Mouse (Mus musculus) central nervous system, embryonic 18 days (tissue): ENCODE data around the gene Vmn1r55. TPM values are rescaled to one million over a fixed set of nuclear protein-coding genes. Genes with fewer than 3 reads are reported as not detected.

Experiments
- polyA plus RNA-seq: library from polyadenylated mRNA; depleted of rRNA; stranded (reverse); fragments of >200 nt; gene quantifications from 2 replicates; pipeline ENCODE4 v1.2.3, GENCODE M21; 2012; rRNA removed

The Vmn1r55 gene
- not detected in 2 replicates for polyA plus RNA-seq

DNA sequence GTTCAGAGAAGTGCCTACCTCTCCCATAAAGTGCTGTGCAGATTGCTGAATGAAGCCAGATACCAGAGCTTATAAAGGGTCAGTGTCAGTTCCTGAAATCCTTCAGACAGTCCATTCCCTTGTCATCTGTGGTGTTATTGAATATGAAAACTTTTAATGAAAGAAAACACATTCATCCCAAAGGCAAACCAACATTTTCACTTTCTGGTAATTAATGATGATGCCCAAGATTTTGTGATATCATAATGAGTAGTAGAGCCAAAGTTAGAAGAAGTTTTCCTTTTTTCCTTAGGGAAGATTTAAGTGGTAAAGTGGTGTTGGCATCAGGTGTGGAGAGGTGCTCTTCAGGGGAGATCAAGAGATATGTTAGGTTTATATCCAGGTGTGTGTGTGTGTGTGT is at the start of gene Vmn1r55:
TSS of gene Vmn1r55 (minus strand) at position 101 of the 400 bp plus-strand sequence.

DNA sequence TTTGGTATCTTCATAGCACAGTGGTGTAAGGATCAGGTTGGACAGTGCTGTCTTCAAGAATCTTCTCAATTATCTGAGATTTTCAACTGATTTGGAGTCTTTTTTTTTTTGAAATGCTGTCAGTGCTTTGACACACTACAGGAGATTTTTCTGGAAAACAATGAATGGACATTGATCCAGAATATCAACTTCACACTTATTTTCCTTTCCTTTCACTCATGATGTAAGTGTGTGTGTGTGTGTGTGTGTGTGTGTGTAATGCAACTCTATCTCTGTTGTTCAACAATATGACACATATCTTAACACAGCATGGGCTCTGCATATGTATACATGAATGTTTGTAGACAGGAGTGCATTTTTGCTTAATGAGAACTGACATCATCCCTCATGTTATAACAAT is 47.2 kb upstream of the Vmn1r55 start, which contains the start of gene Vmn1r56:
TSS of gene Vmn1r56 (minus strand) at position 101 of the 400 bp plus-strand sequence.

DNA sequence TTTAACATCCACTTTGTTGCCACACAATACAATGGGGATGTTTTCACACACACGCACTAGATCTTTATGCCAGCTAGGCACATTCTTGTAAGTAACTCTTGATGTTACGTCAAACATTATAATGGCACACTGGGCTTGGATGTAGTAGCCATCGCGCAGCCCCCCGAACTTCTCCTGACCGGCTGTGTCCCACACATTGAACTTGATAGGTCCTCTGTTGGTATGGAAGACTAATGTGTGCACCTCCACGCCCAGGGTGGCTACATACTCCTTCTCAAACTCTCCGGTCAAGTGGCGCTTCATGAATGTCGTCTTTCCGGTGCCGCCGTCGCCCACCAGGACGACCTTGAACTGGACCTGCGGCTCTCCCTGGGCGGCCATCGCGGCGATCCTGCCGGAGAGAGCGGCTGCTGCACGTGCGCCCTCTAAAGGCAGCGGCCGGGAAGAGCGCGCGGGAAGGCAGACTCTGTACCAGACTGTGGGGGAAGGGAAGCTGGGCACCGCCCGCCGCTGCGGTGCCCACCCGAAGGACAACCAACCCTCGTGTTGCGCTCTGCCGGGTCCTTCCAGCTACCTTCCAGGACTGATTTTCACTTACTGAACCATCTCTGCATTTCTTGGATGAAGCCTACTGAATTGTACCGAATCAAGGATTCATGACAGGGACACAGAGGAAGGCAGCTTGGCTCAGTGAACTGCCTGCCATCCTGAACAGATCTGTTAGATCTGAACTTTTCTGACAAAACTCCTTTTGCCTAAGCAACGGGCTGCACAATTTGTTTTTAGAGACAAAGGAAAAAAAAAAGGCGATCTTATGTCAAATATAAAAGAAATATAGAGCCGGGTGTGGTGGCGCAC is 23.7 kb downstream of the Vmn1r55 start, which contains the start of gene Rasl2-9:
TSS of gene Rasl2-9 (minus strand) at position 402 of the 858 bp plus-strand sequence.

DNA sequence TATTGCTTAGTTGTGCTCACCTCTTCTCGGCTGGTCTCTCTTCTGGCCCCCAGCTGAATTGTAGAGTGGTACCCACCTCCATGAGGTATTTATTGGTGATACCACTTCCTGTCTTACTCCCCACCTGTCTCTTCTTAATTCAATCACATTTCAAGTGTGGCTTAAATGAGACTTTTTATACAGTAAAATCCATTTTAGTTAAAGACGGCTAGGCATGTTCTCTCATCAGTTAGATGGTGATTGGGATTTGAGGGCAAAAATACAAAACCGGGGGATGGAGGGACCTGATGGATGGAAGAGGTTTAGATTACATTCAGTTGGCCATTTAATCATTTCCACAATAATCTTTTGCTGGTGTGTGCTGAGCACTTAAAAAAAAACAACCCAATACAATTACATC is 32.6 kb downstream of the Vmn1r55 start, which contains the start of gene Rfpl4:
TSS of gene Rfpl4 (minus strand) at position 101 of the 400 bp plus-strand sequence.

DNA sequence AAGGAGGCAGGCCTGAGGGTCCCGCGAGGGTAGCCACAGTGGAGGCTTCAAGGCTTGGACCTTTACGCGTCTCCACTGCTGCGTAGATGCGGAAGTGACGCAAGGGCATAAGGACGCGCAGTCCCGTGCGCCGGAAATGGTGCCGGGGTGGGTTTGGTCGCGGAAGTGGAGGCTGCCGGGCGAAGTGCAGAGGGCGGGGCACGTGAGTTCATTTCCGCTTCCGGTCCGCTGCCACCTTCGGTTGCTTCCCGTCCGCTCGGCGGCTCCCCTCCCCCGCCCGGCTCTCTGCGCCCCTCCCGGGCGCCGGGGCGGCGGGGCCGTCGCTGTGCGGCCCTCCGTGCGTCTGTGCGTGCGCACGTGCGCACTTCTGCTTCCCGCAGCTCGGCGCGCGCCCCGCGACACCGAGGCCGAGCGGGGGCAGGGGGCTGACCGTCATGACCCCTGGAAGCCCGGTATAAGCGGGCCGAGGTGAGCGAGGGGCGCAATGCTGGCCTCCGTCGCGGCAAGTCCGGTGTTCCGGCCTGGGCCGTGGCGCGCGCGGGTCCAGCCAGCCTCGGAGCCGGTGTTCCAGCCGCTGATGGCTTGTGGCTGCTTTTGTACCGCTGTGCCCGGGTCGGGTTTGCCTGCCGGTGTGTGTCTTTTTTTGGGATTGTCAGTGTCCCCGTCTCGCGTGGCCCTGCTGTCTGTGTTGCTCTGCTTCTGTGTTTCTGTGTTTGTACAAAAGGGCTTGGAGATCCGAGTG is 69.3 kb downstream of the Vmn1r55 start, which contains the start of gene Epn1:
TSS of gene Epn1 (plus strand) at position 226 of the 742 bp plus-strand sequence.

Other genes starting within 250 kb of the Vmn1r55 start
- 0.89 and 1.0 TPM in 2 replicates for gene Gm36210, start 243.2 kb downstream of the Vmn1r55 start, polyA plus RNA-seq
- 8.0 and 9.8 TPM in 2 replicates for gene Zfp628, start 234.5 kb downstream of the Vmn1r55 start, polyA plus RNA-seq
- 34.3 and 37.0 TPM in 2 replicates for gene Nat14, start 227.6 kb downstream of the Vmn1r55 start, polyA plus RNA-seq
- 2.5 and 3.2 TPM in 2 replicates for gene Ssc5d, start 223.9 kb downstream of the Vmn1r55 start, polyA plus RNA-seq
- 0.12 and 0.23 TPM in 2 replicates for gene Sbk2, start 185.3 kb downstream of the Vmn1r55 start, polyA plus RNA-seq
- 1.9 and 2.0 TPM in 2 replicates for gene Sbk3, start 178.5 kb downstream of the Vmn1r55 start, polyA plus RNA-seq
- gene Zfp579, start 153.5 kb downstream of the Vmn1r55 start, polyA plus RNA-seq, result 83.5 and 95.4 TPM in 2 replicates
- gene Zfp524, start 135.3 kb downstream of the Vmn1r55 start, polyA plus RNA-seq, result 9.7 and 10.5 TPM in 2 replicates
- 30.6 and 33.0 TPM in 2 replicates for gene Fiz1, start 135.0 kb downstream of the Vmn1r55 start, polyA plus RNA-seq
- not detected in 2 replicates for gene Gm44973, start 134.2 kb downstream of the Vmn1r55 start, polyA plus RNA-seq
- gene Zfp865, start 129.3 kb downstream of the Vmn1r55 start, polyA plus RNA-seq, result 28.3 and 32.9 TPM in 2 replicates
- 70.7 and 72.2 TPM in 2 replicates for gene Ccdc106, start 129.1 kb downstream of the Vmn1r55 start, polyA plus RNA-seq
- not detected in 2 replicates for gene 4632433K11Rik, start 115.6 kb downstream of the Vmn1r55 start, polyA plus RNA-seq
- 5.8 and 7.8 TPM in 2 replicates for gene Zfp784, start 111.2 kb downstream of the Vmn1r55 start, polyA plus RNA-seq
- gene Zfp580, start 98.1 kb downstream of the Vmn1r55 start, polyA plus RNA-seq, result 46.8 and 62.8 TPM in 2 replicates
- 319 and 341 TPM in 2 replicates for gene U2af2, start 87.5 kb downstream of the Vmn1r55 start, polyA plus RNA-seq
- 180 and 196 TPM in 2 replicates for gene Epn1, start 69.4 kb downstream of the Vmn1r55 start, polyA plus RNA-seq
- not detected in 2 replicates for gene Rfpl4, start 32.7 kb downstream of the Vmn1r55 start, polyA plus RNA-seq
- gene Rasl2-9, start 23.7 kb downstream of the Vmn1r55 start, polyA plus RNA-seq, result 0.36 and 0.44 TPM in 2 replicates
- gene Vmn1r56, start 47.1 kb upstream of the Vmn1r55 start, polyA plus RNA-seq, result not detected in 2 replicates
- gene Vmn1r57, start 68.8 kb upstream of the Vmn1r55 start, polyA plus RNA-seq, result not detected in 2 replicates
- not detected in 2 replicates for gene Gm5065, start 200.9 kb upstream of the Vmn1r55 start, polyA plus RNA-seq
- not detected in 2 replicates for gene Nlrp2, start 201.4 kb upstream of the Vmn1r55 start, polyA plus RNA-seq